Mouse (Mus musculus): ENCODE data around the gene Clca2. TPM values are rescaled to one million over a fixed set of nuclear protein-coding genes. Genes with fewer than 3 reads are reported as not detected.

Clca2 gene
- polyA plus RNA-seq, 1 experiment from 2014 or later = 0.22 TPM

DNA sequence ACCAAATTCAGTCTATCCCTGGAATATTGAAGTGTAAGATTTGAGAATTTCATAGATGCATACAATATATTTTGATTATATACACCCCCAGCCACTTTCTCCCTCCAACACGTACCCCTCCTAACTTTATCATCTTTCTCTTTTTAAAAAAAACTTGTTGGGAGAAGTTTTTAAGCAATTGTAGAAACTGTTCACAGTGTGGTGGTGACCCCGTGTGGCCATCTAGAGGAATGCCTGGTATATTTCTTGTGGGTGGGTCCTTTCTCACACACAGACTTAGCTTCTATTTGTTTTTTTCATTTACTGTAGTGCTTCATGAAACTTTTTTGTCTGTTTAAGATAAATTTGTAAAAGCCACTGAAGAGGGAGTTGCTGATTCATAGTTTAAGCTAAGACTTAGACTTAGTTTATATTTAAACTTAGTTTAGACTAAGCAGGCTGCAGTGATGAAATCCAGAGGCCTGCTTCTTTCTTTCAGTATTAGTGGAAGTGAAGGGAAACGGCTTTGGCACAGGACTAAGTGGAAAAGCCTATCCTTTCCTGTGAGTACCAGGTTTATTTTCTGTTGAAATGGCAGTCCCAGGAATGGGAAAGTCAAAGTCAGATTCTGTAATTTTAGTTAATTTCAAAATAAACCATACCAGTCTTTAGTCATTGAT, 32.1 kb upstream of the Clca2 start:
- Histone ChIP-seq H3K4me2 (ENCODE audit: low read length) (no peak overlapping the region), H3K27me3 (ENCODE audit: insufficient read depth, low read length) (no peaks in the 10 kb centered on the region), H3K9me3 (replicated peaks; ENCODE audit: low read length) (no peaks in the 10 kb centered on the region), H3K4me3 (replicated peaks; ENCODE audit: low read depth, low read length) (no peak overlapping the region), H3K4me1 (replicated peaks; ENCODE audit: insufficient read depth, low read length) (no peaks in the 10 kb centered on the region), H3K9ac (ENCODE audit: low read depth, low read length) (no peak overlapping the region), H3K27ac (no peak overlapping the region), H3K36me3 (ENCODE audit: insufficient read depth, low read length) (peaks cover 18% of the 10 kb centered on the region; the same call in 1 of the 2 replicates)
- DNase-seq (ENCODE audit: low spot score) (peak; percentile 85), ATAC-seq (replicated peaks; ENCODE audit: low FRiP score, low read depth) (0 out of 2 replicates have a peak, but pooled peaks have one; percentile 21)
- TF ChIP-seq CTCF (IDR thresholded peaks at IDR 0.05; ENCODE audit: low read depth) = peak; percentile 90
- 22% methylated on average over 3 of the region's 3 CpGs for WGBS

DNA sequence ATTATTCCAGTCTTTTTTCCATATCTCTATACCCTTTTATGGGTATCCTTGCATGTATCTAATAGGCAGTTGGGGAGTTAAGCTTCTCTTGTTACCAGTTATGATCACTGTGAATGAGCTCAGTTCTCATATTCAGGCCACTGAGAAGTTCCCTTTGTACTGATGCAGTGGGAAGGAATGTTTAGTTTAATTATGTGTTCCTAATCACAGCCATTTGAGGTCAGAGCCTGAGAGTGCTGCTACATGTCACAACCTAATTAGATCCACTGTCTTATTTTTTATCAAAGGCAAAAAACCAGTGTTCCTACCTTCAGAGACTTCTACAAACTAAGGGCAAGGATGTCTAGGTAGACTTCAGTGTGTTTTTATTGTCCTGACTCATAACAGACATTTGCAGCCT, 30.1 kb upstream of the Clca2 start:
- Histone ChIP-seq H3K36me3 (ENCODE audit: insufficient read depth, low read length) (peaks cover 18% of the 10 kb centered on the region; the same call in 1 of the 2 replicates), H3K4me1 (replicated peaks; ENCODE audit: insufficient read depth, low read length) (no peaks in the 10 kb centered on the region), H3K9me3 (replicated peaks; ENCODE audit: low read length) (no peaks in the 10 kb centered on the region), H3K27me3 (ENCODE audit: insufficient read depth, low read length) (no peaks in the 10 kb centered on the region), H3K4me3 (replicated peaks; ENCODE audit: low read depth, low read length) (no peak overlapping the region), H3K9ac (ENCODE audit: low read depth, low read length) (no peak overlapping the region), H3K4me2 (ENCODE audit: low read length) (no peak overlapping the region), H3K27ac (no peak overlapping the region)
- DNase-seq (ENCODE audit: low spot score) (no peak), ATAC-seq (replicated peaks; ENCODE audit: low FRiP score, low read depth) (no peak)
- TF ChIP-seq CTCF (IDR thresholded peaks at IDR 0.05; ENCODE audit: low read depth) = no peak

DNA sequence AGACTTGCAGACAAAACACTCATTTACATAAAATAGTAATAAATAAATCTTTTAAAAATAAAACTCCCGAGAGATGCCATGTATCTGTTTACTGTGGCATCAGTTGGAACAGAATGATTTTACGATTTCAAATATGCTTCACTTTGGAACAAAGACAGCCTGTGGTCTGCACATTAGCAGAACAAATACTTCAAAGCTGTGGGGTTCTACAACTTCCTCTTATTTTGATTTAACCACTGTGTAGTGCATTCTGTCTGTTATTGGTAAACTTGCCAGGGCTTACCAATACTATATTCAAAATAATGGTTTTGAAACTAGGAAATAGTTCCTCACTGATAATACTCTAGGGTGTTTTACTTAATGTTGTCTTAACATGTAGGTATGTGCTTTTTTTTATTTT, 27.4 kb upstream of the Clca2 start:
- Histone ChIP-seq H3K9me3 (replicated peaks; ENCODE audit: low read length) (no peaks in the 10 kb centered on the region), H3K9ac (ENCODE audit: low read depth, low read length) (no peak overlapping the region), H3K4me3 (replicated peaks; ENCODE audit: low read depth, low read length) (no peak overlapping the region), H3K27ac (no peak overlapping the region), H3K27me3 (ENCODE audit: insufficient read depth, low read length) (no peaks in the 10 kb centered on the region), H3K4me2 (ENCODE audit: low read length) (no peak overlapping the region), H3K36me3 (ENCODE audit: insufficient read depth, low read length) (0 out of 2 replicates have a peak, but pooled peaks cover 10% of the 10 kb centered on the region), H3K4me1 (replicated peaks; ENCODE audit: insufficient read depth, low read length) (no peaks in the 10 kb centered on the region)
- 84% methylated on average over 2 of the region's 2 CpGs for whole genome bisulfite sequencing
- ATAC-seq (replicated peaks; ENCODE audit: low FRiP score, low read depth) = no peak
- no peak for DNase-seq (ENCODE audit: low spot score)
- no peak for TF ChIP-seq CTCF (IDR thresholded peaks at IDR 0.05; ENCODE audit: low read depth)

DNA sequence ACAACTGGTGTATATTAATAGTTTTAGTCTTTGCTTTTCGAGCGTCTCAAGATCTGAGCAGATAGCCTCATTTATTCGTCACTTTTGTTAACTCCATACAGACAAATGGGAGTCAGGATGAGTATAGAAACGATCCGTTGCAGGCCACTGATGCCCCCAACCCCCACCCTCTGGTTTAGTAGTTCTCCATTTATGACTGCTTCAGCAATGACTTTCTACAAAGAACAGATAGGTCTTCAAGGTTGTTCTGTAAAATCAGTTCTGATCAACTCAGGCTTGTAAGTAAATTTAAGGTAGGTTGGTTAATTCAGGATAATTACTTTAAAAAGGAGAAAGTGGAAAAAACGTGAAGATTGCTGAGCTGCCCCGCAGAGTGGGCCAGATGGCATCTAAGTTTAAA, 20.2 kb upstream of the Clca2 start:
- peak overlapping the region; percentile 99; the same call in 1 of the 2 replicates for H3K27ac ChIP-seq
- H3K27me3 ChIP-seq (ENCODE audit: insufficient read depth, low read length) = no peaks in the 10 kb centered on the region
- H3K36me3 ChIP-seq (ENCODE audit: insufficient read depth, low read length) = no peaks in the 10 kb centered on the region
- H3K9me3 ChIP-seq (replicated peaks; ENCODE audit: low read length) = no peaks in the 10 kb centered on the region
- peaks cover 9% of the 10 kb centered on the region; the same call in 1 of the 2 replicates for H3K4me1 ChIP-seq (replicated peaks; ENCODE audit: insufficient read depth, low read length)
- 66% methylated on average over 7 of the region's 7 CpGs for WGBS
- peak overlapping the region; percentile 78 for H3K4me2 ChIP-seq (ENCODE audit: low read length)
- peak overlapping the region; percentile 83 for H3K4me3 ChIP-seq (replicated peaks; ENCODE audit: low read depth, low read length)
- no peak for TF ChIP-seq CTCF (IDR thresholded peaks at IDR 0.05; ENCODE audit: low read depth)
- no peak for DNase-seq (ENCODE audit: low spot score)
- H3K9ac ChIP-seq (ENCODE audit: low read depth, low read length) = peak overlapping the region; percentile 91; the same call in 1 of the 2 replicates
- no peak for ATAC-seq (replicated peaks; ENCODE audit: low FRiP score, low read depth)

DNA sequence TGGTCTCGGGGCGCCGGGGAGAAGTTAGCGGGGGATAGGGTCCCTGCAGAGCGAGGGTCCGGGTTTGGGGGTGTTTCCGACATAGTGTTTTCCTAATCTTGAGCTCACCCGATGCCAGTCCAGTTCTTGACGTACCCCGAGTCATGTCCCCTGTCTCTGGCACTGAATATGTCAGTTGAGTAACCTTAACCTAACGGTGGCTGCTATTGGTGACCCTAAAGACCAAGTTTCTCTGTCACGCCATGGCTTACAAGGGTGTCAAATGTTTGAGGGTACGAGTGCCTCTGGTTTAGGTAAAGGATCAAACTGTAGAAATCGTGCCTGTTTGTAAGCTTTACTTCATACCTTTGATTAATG, 19.7 kb upstream of the Clca2 start:
- Histone ChIP-seq H3K4me3 (replicated peaks; ENCODE audit: low read depth, low read length) (peak overlapping the region; percentile 83), H3K4me1 (replicated peaks; ENCODE audit: insufficient read depth, low read length) (peaks cover 9% of the 10 kb centered on the region; the same call in 1 of the 2 replicates), H3K36me3 (ENCODE audit: insufficient read depth, low read length) (no peaks in the 10 kb centered on the region), H3K27ac (peak overlapping the region; percentile 99), H3K9ac (ENCODE audit: low read depth, low read length) (peak overlapping the region; percentile 91), H3K27me3 (ENCODE audit: insufficient read depth, low read length) (no peaks in the 10 kb centered on the region), H3K4me2 (ENCODE audit: low read length) (peak overlapping the region; percentile 78), H3K9me3 (replicated peaks; ENCODE audit: low read length) (no peaks in the 10 kb centered on the region)
- ATAC-seq (replicated peaks; ENCODE audit: low FRiP score, low read depth) (peak; percentile 9; the same call in 1 of the 2 replicates), DNase-seq (ENCODE audit: low spot score) (peak; percentile 39)
- 2% methylated on average over 13 of the region's 14 CpGs for WGBS
- no peak for TF ChIP-seq CTCF (IDR thresholded peaks at IDR 0.05; ENCODE audit: low read depth)

DNA sequence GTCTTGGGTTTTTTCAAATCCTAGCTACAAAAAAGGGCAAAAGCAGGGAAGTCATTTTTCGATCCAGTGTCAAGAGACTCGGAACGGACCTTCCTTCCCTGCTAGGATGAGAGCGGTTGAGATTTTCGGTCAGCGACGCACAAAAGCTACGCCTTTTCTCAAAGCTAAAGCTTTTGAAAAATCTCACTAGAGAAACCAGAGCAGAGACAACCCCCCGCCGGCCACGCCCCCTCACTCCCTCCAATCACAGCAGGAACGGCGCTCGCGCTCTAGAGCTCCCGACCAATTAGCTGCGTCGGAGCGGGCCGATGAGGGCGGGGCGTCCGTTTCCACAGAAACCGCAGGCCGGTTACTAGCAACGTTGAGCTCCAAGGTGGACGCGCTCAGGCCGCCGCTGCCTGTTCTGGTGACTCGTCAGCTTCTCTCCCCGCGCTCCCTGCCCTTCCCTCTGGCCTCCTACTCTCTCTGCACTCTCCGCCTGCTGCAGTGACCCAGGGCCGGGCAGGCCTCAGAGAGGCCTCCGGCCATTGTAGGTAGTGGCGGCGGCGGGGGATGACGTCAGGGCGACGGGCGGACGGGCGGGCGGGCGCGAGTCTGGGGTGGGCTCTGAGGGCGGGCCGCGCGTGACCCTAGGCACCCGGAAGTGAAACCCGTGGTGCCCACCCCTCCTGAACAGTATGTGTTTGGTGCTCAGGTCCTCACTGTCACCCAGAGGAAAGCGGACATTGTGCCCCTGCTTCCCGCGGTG, 19.2 kb upstream of the Clca2 start, which contains the start of gene Odf2l:
Gene Odf2l (plus strand): TSS at position 335 of the 748 bp plus-strand sequence.
- no peak for TF ChIP-seq CTCF (IDR thresholded peaks at IDR 0.05; ENCODE audit: low read depth)
- H3K9me3 ChIP-seq (replicated peaks; ENCODE audit: low read length) = no peaks in the 10 kb centered on the region
- ATAC-seq (replicated peaks; ENCODE audit: low FRiP score, low read depth) (peak; percentile 99), DNase-seq (ENCODE audit: low spot score) (peak; percentile 97)
- peak within 1 kb of the TSS; percentile 99 for H3K27ac ChIP-seq
- WGBS = under 1% methylated on average over 53 of the region's 57 CpGs
- H3K4me3 ChIP-seq (replicated peaks; ENCODE audit: low read depth, low read length) = peak within 1 kb of the TSS; percentile 83
- H3K4me2 ChIP-seq (ENCODE audit: low read length) = peak within 1 kb of the TSS; percentile 78
- H3K9ac ChIP-seq (ENCODE audit: low read depth, low read length) = peak within 1 kb of the TSS; percentile 91
- H3K4me1 ChIP-seq (replicated peaks; ENCODE audit: insufficient read depth, low read length) = peaks cover 9% of the 10 kb centered on the region; the same call in 1 of the 2 replicates
- no peaks in the 10 kb centered on the region for H3K27me3 ChIP-seq (ENCODE audit: insufficient read depth, low read length)
- H3K36me3 ChIP-seq (ENCODE audit: insufficient read depth, low read length) = no peaks in the 10 kb centered on the region
